Mouse (Mus musculus) heart, postnatal 36 days (tissue): ENCODE data around the gene Scd3. TPM values are rescaled to one million over a fixed set of nuclear protein-coding genes. Genes with fewer than 3 reads are reported as not detected.

Experiments used
- DNase-seq, 2 experiments: peaks; one replicate each; pipeline ENCODE4 v3.0.0; 2021 to 2022
- intact Hi-C: fragments of 180-260 bp; cut with DNase I; formaldehyde crosslinking; loops from one replicate; pipeline ENCODE4 v1.15.1; 2025
- total RNA-seq, 2 experiments: library from RNA; stranded (reverse); gene quantifications; 2 replicates each; pipeline ENCODE4 v1.2.3; 2021

Gene Scd3
- total RNA-seq, 2 experiments from 2014 or later: not detected

DNA sequence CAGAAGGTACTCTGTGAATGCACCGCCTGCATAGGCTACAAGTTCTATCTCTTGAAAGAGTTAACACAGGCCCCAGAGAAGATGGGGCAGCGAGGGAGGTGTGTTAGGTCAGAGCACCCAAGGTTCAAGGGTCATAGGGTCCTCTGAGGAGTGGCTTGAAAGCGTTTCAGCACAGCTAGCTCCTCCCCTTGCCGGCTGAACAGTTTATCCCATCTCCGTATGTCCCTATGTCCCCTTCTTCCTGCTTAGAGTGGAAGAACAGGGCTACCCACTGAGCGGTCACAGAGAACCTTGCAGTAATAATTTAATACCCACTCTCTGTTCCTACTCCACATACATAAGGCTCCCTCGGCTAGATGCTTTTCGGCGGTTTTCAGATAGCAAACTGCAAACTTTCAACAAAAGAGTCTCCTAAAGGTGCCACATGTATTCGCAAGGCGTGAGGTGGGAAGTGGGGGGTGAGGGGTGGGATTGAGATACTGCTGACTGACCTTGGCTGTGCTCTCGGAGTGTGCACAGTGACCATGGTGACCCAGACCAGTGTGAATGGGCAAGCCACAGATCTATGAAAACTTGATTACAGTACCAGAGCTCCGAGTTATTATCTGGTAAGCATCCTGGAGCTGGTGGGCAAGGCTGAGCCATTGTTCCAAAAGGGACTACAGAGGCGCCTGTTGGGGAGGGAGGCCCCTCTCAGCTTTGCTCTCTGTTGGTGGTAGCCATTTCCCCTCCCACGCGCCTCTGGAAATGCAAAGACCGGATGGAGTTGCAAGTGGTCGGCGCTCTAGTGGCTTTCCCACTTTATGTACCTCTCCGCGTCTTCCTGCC, 90.1 kb downstream of the Scd3 start, which contains the start of gene Scd2:
Scd2 (plus strand) TSS at position 734 of the 828 bp plus-strand sequence.
- no peak for DNase-seq
- intact Hi-C loops: loop anchor here (10.0 kb wide), 1 partner anchor 128 kb away; no protein-coding TSS in a partner anchor

Other genes with a start within 250 kb of the Scd3 start
- under 1 TPM in 1 of 2 experiments, not detected in 1; 0.19 TPM for gene Cpn1, start 216.7 kb upstream of the Scd3 start, total RNA-seq
- under 1 TPM in 1 of 2 experiments, not detected in 1; 0.14 TPM for gene Cyp2c23, start 174.1 kb upstream of the Scd3 start, total RNA-seq
- 1 to 10 TPM; 7.3 to 7.9 TPM for gene Erlin1, start 133.5 kb upstream of the Scd3 start, total RNA-seq
- gene Chuk, start 95.8 kb upstream of the Scd3 start, total RNA-seq: 10 to 100 TPM; 25.8 to 29.0 TPM
- gene Cwf19l1, start 67.4 kb upstream of the Scd3 start, total RNA-seq: 1 to 10 TPM; 8.3 to 8.9 TPM
- 10 to 100 TPM; 16.4 to 18.2 TPM for gene Bloc1s2, start 56.8 kb upstream of the Scd3 start, total RNA-seq
- not detected for gene Pkd2l1, start 10.8 kb upstream of the Scd3 start, total RNA-seq
- 10 to 100 TPM; 10.7 to 13.0 TPM for gene Scd2, start 90.4 kb downstream of the Scd3 start, total RNA-seq
- 10 to 100 TPM in 1 of 2 experiments, 1 to 10 TPM in 1; 8.2 to 15.2 TPM for gene Scd4, start 129.8 kb downstream of the Scd3 start, total RNA-seq
- gene Scd1, start 204.6 kb downstream of the Scd3 start, total RNA-seq: 10 to 100 TPM; 25.8 to 78.5 TPM